Mouse (Mus musculus): ENCODE data around the gene Clybl.

DNA sequence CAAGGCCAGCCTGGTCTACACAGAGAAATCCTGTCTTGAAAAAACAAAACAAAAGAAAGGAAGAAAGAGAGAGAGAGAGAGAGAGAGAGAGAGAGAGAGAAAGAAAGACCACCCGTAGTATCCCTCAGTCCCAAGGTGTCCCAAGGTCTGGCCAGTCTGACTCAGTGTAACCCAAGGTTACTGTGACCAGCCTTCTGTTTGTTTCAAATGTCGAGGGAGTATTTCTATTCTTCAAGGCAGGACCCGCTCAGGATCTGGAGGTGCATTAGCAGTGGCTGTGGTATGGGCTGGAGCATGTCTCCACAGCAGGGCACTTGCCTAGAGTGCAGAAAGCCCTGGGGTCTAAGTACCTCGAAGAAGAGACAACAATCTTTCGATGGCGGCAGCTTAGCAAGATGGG is 15.3 kb downstream of the Clybl start:
- TF ChIP-seq EP300 (optimal IDR thresholded peaks at IDR 0.05): no peak
- no peak for TF ChIP-seq CTCF (IDR thresholded peaks at IDR 0.05; ENCODE audit: low read depth)

Data from stomach, postnatal 0 days (tissue).